Mouse (Mus musculus) bone marrow, adult 2 months (tissue): ENCODE data around the gene Gm21983.
A peak's percentile ranks its signal among the peaks of the same experiment; 100 is the strongest.

Experiments used
- CTCF ChIP-seq: fragments of 200-500 bp; IDR thresholded peaks from 2 replicates; pipeline ENCODE4 v1.5.1; 2011; ENCODE audit warnings: low read length, control low read depth; ENCODE audit not compliant: control insufficient read depth, insufficient read depth
- POLR2A ChIP-seq: fragments of 200-500 bp; IDR thresholded peaks from 2 replicates; pipeline ENCODE4 v1.6.1; 2011; ENCODE audit warnings: low read depth, mild to moderate bottlenecking, control low read depth, low read length, borderline replicate concordance; ENCODE audit not compliant: control insufficient read depth

- TF ChIP-seq POLR2A (peak; percentile 38; the same call in 1 of the 2 replicates), CTCF (peak; percentile 77)
These were observed 2.3 kb downstream of the Gm21983 start, which contains the start of gene Rab4b for GRCm38 (mm10) chr7:27178324-27179216.
